In genomic region chr4:120692717-120693116, GRCm38 (mm10) we compare ENCODE assay signal across 8 mouse cellular contexts. TPM values are rescaled to one million over a fixed set of nuclear protein-coding genes. Genes with fewer than 3 reads are reported as not detected.
DNase-seq lines count a peak whose midpoint lies in the region; ATAC-seq and TF ChIP-seq lines count a peak whose summit lies in the region.

No protein-coding gene starts in this region.

- 45% methylated on average over 10 of the region's 10 CpGs for WGBS in thymus, adult 2 months
- 35% methylated on average over 10 of the region's 10 CpGs for WGBS in hindbrain, postnatal 0 days

- H3K4me2 ChIP-seq in hindbrain, postnatal 0 days (ENCODE audit: low read depth, low read length), result no peak overlapping the region

- TF ChIP-seq CTCF in thymus, adult 2 months (IDR thresholded peaks at IDR 0.05; ENCODE audit: borderline replicate concordance, control insufficient read depth, extremely low read depth, insufficient read depth, low read length, poor library complexity), result no peak
- TF ChIP-seq CTCF in hindbrain, postnatal 0 days (IDR thresholded peaks at IDR 0.05; ENCODE audit: low read depth), result peak; percentile 80
- peak; percentile 73; the same call in 1 of the 2 replicates for TF ChIP-seq CTCF in testis, adult 2 months (IDR thresholded peaks at IDR 0.05; ENCODE audit: control insufficient read depth, insufficient read depth, insufficient replicate concordance, low read depth, low read length)

- no peak for DNase-seq in frontal cortex, postnatal 25 days (ENCODE audit: low spot score in 2 of 2)
- peak; percentile 17 for DNase-seq in thymus, adult 2 months
- no peak for DNase-seq in thymus, adult 18-20 months
- peak; percentile 68 for DNase-seq in cerebellum, adult 9-10 months
- peak; percentile 82 for DNase-seq in hindbrain, postnatal 0 days (ENCODE audit: low spot score)
- DNase-seq in lung, adult 18-20 months, result peak; percentile 44 to 56

- no peak overlapping the region for H3K4me3 ChIP-seq in thymus, adult 2 months (ENCODE audit: control insufficient read depth, insufficient read depth, low read length)
- H3K4me3 ChIP-seq in hindbrain, postnatal 0 days (ENCODE audit: low read length), result no peak overlapping the region
- H3K4me3 ChIP-seq in testis, adult 2 months (ENCODE audit: control insufficient read depth, low read depth, low read length), result no peak overlapping the region

- no peaks in the 10 kb centered on the region for H3K9me3 ChIP-seq in hindbrain, postnatal 0 days (ENCODE audit: low read length)

- H3K27ac ChIP-seq in thymus, adult 2 months (ENCODE audit: control insufficient read depth, insufficient read depth, low read length), result no peak overlapping the region
- H3K27ac ChIP-seq in hindbrain, postnatal 0 days, result no peak overlapping the region
- H3K27ac ChIP-seq in testis, adult 2 months (ENCODE audit: control insufficient read depth, insufficient read depth, low read depth, low read length), result no peak overlapping the region

- no peaks in the 10 kb centered on the region for H3K27me3 ChIP-seq in thymus, adult 2 months (ENCODE audit: control insufficient read depth, insufficient read depth, low read length)
- no peaks in the 10 kb centered on the region for H3K27me3 ChIP-seq in hindbrain, postnatal 0 days (ENCODE audit: insufficient read depth, low read length)
- no peaks in the 10 kb centered on the region for H3K27me3 ChIP-seq in testis, adult 2 months (ENCODE audit: control insufficient read depth, insufficient read depth, low read length)

- no peak overlapping the region for H3K9ac ChIP-seq in hindbrain, postnatal 0 days (replicated peaks; ENCODE audit: low read length)

- ATAC-seq in frontal cortex, adult (ENCODE audit: low TSS enrichment), result peak; percentile 52; the same call in 1 of the 2 replicates
- 0 out of 2 replicates have a peak, but pooled peaks have one; percentile 48 for ATAC-seq in hindbrain, postnatal 0 days

- no peaks in the 10 kb centered on the region for H3K4me1 ChIP-seq in thymus, adult 2 months (replicated peaks; ENCODE audit: control insufficient read depth, insufficient read depth, low read length)
- H3K4me1 ChIP-seq in hindbrain, postnatal 0 days (ENCODE audit: insufficient read depth, low read length), result no peaks in the 10 kb centered on the region
- peaks cover 4% of the 10 kb centered on the region for H3K4me1 ChIP-seq in testis, adult 2 months (ENCODE audit: control insufficient read depth, insufficient read depth, low read length)

- TF ChIP-seq POLR2A in thymus, adult 2 months (IDR thresholded peaks at IDR 0.05; ENCODE audit: control insufficient read depth, extremely low read depth, insufficient read depth, low read length, poor library complexity), result no peak
- no peak for TF ChIP-seq POLR2A in testis, adult 2 months (IDR thresholded peaks at IDR 0.05; ENCODE audit: control insufficient read depth, low read depth, low read length)

- H3K36me3 ChIP-seq in thymus, adult 2 months (ENCODE audit: control insufficient read depth, insufficient read depth, low read length), result no peaks in the 10 kb centered on the region
- H3K36me3 ChIP-seq in hindbrain, postnatal 0 days (ENCODE audit: insufficient read depth, low read length), result no peaks in the 10 kb centered on the region
- H3K36me3 ChIP-seq in testis, adult 2 months (ENCODE audit: control insufficient read depth, insufficient read depth, low read length), result no peaks in the 10 kb centered on the region

RNA-seq across cellular contexts. Expression of gene Cited4, which starts 26.3 kb away (rescaled TPM):
- polyA plus RNA-seq in thymus, adult 2 months (2012; rRNA removed), result 6.5 and 9.2 TPM in 2 replicates
- total RNA-seq in hindbrain, postnatal 0 days (2014; rRNA removed), result 11.1 and 11.7 TPM in 2 replicates
- 5.3 and 5.4 TPM in 2 replicates for polyA plus RNA-seq in hindbrain, postnatal 0 days (2015; fragmentation: Nextera tagmentation; extraction: Ambion mirVana)
- 11.4 and 17.4 TPM in 2 replicates for polyA plus RNA-seq in testis, adult 2 months (2012; rRNA removed)

RNA-seq across cellular contexts. Expression of gene Kcnq4, which starts 55.7 kb away (rescaled TPM):
- 1.1 and 2.0 TPM in 2 replicates for polyA plus RNA-seq in thymus, adult 2 months (2012; rRNA removed)
- 12.4 and 13.9 TPM in 2 replicates for total RNA-seq in hindbrain, postnatal 0 days (2014; rRNA removed)
- polyA plus RNA-seq in hindbrain, postnatal 0 days (2015; fragmentation: Nextera tagmentation; extraction: Ambion mirVana), result 4.9 and 5.0 TPM in 2 replicates
- polyA plus RNA-seq in testis, adult 2 months (2012; rRNA removed), result 1.6 and 2.2 TPM in 2 replicates

Comparison
In these comparisons a context has a peak if more than half of its experiments do, and no peak if none do; other contexts are left out.
1. DNase-seq: peak in thymus, adult 2 months (single experiment), cerebellum, adult 9-10 months (single experiment), hindbrain, postnatal 0 days (single experiment) and lung, adult 18-20 months (2 of 2); none in frontal cortex, postnatal 25 days (0 of 2) and thymus, adult 18-20 months (0 of 2).